10 mouse cellular contexts compared by ENCODE assay signal in the genomic region with DNA sequence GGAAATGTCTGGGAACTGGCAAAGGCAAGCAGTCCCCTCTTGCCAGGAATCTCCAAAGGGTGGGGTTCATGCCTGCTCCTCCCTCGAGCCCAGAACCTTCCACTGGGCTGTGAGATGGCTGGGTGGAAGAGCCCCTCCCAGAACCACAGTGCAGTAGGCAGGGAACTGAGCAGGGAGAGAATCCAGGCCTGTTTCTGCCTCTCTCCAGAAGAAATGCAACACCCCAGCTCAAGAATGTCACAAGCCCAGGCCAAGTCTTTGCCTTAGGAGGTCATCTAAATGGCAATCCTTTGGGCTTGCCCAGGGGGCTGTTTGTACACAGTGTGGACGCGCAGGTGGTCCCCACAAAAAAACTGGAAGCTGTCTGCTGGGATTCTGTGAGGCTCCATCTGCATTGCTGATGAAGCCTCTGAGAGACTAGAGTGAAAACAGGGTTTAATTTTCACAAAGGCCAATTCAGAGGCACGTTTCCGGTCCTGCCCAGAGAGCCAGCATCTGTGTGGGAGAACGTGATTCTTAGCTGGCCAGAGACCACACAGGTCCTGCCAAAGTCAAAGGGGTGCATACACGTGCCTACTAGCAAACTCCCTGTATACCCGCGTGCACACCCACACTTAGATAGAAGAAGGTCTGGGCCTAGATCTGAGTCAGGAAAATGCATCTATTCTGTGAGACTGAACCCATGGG.
A peak's percentile ranks its signal among the peaks of the same experiment; 100 is the strongest.
DNase-seq lines count a peak whose midpoint lies in the region; ATAC-seq and TF ChIP-seq lines count a peak whose summit lies in the region.
"Had no signal": no experiment of that assay in that cellular context is flagged by ENCODE, and none has a peak within 500 bp of the region (broad histone marks: within the 10 kb centered on the region; RNA-seq: fewer than 3 reads in every experiment).

No protein-coding gene starts in this region.

- no peak overlapping the region for H3K9ac ChIP-seq in heart, embryonic 15.5 days
- no peak overlapping the region for H3K9ac ChIP-seq in midbrain, embryonic 14.5 days (replicated peaks; ENCODE audit: low read length)

- DNase-seq in layer of hippocampus, adult 2 months (ENCODE audit: low spot score in 2 of 2) = no peak
- no peak for DNase-seq in layer of hippocampus, adult 8-10 months (ENCODE audit: low spot score in 2 of 2)
- peak; percentile 8 for DNase-seq in adipocyte (ENCODE audit: low spot score)
- DNase-seq in midbrain, embryonic 14.5 days = peak; percentile 31
- DNase-seq in cerebellum, adult 11 months = no peak
- DNase-seq: kidney, postnatal 10 days had no signal

- WGBS in heart, embryonic 15.5 days = 63% methylated on average over 9 of the region's 9 CpGs
- 34% methylated on average over 9 of the region's 9 CpGs for WGBS in midbrain, embryonic 14.5 days

- H3K27ac ChIP-seq in layer of hippocampus, adult 2 months = peak overlapping the region; percentile 40; the same call in 1 of the 2 replicates
- H3K27ac ChIP-seq in heart, embryonic 15.5 days = peak overlapping the region; percentile 46
- H3K27ac ChIP-seq in midbrain, embryonic 14.5 days (replicated peaks; ENCODE audit: low read depth, low read length) = no peak overlapping the region

- ATAC-seq in heart, embryonic 15.5 days (replicated peaks; ENCODE audit: insufficient number of reproducible peaks, insufficient read depth, low FRiP score, low read depth) = no peak; the same call in 1 of the 2 replicates
- ATAC-seq in midbrain, embryonic 14.5 days (ENCODE audit: low FRiP score, low TSS enrichment) = no peak
- ATAC-seq in inflammation-experienced regulatory T-cells, adult 6 months = no peak
- no peak for ATAC-seq in CD4-positive, CD25-positive, alpha-beta regulatory T cell, adult 4 months

- H3K4me1 ChIP-seq in heart, embryonic 15.5 days (replicated peaks) = peaks cover 32% of the 10 kb centered on the region
- H3K4me1 ChIP-seq in midbrain, embryonic 14.5 days (ENCODE audit: control insufficient read depth, insufficient read depth, low read length) = peaks cover 14% of the 10 kb centered on the region

- H3K9me3 ChIP-seq in heart, embryonic 15.5 days (replicated peaks) = no peaks in the 10 kb centered on the region
- no peaks in the 10 kb centered on the region for H3K9me3 ChIP-seq in midbrain, embryonic 14.5 days (ENCODE audit: control insufficient read depth, low read length)
- H3K9me3 ChIP-seq: megakaryocyte, embryonic 14.5 days had no signal

- no peak overlapping the region for H3K4me3 ChIP-seq in layer of hippocampus, adult 2 months
- H3K4me3 ChIP-seq in heart, embryonic 15.5 days = no peak overlapping the region
- no peak overlapping the region for H3K4me3 ChIP-seq in midbrain, embryonic 14.5 days (replicated peaks; ENCODE audit: low read depth, low read length)
- H3K4me3 ChIP-seq: megakaryocyte, embryonic 14.5 days had no signal

- no peak overlapping the region for H3K4me2 ChIP-seq in heart, embryonic 15.5 days
- H3K4me2 ChIP-seq in midbrain, embryonic 14.5 days (ENCODE audit: low read length) = no peak overlapping the region

- no peaks in the 10 kb centered on the region for H3K27me3 ChIP-seq in heart, embryonic 15.5 days
- H3K27me3 ChIP-seq in midbrain, embryonic 14.5 days (ENCODE audit: control insufficient read depth, insufficient read depth, low read length) = no peaks in the 10 kb centered on the region

- no peak for TF ChIP-seq CTCF in layer of hippocampus, adult 2 months (conservative IDR thresholded peaks at IDR 0.05)

- no peaks in the 10 kb centered on the region for H3K36me3 ChIP-seq in heart, embryonic 15.5 days
- H3K36me3 ChIP-seq in midbrain, embryonic 14.5 days (ENCODE audit: control insufficient read depth, insufficient read depth, low read length) = no peaks in the 10 kb centered on the region

Comparison
In these comparisons a context has a peak if more than half of its experiments do, and no peak if none do; other contexts are left out.
1. DNase-seq: peak in adipocyte (single experiment) and midbrain, embryonic 14.5 days (single experiment); none in layer of hippocampus, adult 2 months (0 of 2), layer of hippocampus, adult 8-10 months (0 of 2) and cerebellum, adult 11 months (single experiment).